Mouse (Mus musculus) layer of hippocampus, adult 2 months (tissue): ENCODE measurements at regions not wholly inside any gene's neighbourhood (a gene's known extent, or its start where the extent isn't known, plus 50 kb on each side); places are given as distances from the start of the nearest gene placed in this dataset.
"Not testable (repeated sequence)": the region's sequence is repeated elsewhere in the genome, so short reads cannot be mapped to it uniquely, and the experiment has no call there.

Experiments
- DNase-seq, 2 experiments: peaks; one replicate each; pipeline ENCODE4 v3.0.0; 2022; ENCODE audit warnings: low spot score in 2 of 2
- H3K27ac ChIP-seq: fragments of 200-600 bp; 2 replicates; pipeline ENCODE4 v1.8.1; 2022
- H3K4me3 ChIP-seq: fragments of 200-600 bp; 2 replicates; pipeline ENCODE4 v1.8.1; 2022; ENCODE audit warnings: mild to moderate bottlenecking
- CTCF ChIP-seq: fragments of 200-600 bp; conservative IDR thresholded peaks from 2 replicates; pipeline ENCODE4 v1.8.1; 2022; ENCODE audit warnings: antibody characterized with exemption, mild to moderate bottlenecking, moderate library complexity

GRCm38 (mm10) chr12:113418731-113419402 lies 70.4 kb upstream of the Adam6b start:
- H3K4me3 ChIP-seq, result no peak overlapping the region
- TF ChIP-seq CTCF, result no peak
- DNase-seq, result no peak

GRCm38 (mm10) chr12:113420721-113421305 lies 68.5 kb upstream of the Adam6b start:
- DNase-seq, result no peak
- TF ChIP-seq CTCF, result no peak
- Histone ChIP-seq H3K27ac (no peak overlapping the region), H3K4me3 (no peak overlapping the region)

More at GRCm38 (mm10) chr12:113418731-113419402, 70.4 kb upstream of the Adam6b start:
- no peak overlapping the region for H3K27ac ChIP-seq

DNA sequence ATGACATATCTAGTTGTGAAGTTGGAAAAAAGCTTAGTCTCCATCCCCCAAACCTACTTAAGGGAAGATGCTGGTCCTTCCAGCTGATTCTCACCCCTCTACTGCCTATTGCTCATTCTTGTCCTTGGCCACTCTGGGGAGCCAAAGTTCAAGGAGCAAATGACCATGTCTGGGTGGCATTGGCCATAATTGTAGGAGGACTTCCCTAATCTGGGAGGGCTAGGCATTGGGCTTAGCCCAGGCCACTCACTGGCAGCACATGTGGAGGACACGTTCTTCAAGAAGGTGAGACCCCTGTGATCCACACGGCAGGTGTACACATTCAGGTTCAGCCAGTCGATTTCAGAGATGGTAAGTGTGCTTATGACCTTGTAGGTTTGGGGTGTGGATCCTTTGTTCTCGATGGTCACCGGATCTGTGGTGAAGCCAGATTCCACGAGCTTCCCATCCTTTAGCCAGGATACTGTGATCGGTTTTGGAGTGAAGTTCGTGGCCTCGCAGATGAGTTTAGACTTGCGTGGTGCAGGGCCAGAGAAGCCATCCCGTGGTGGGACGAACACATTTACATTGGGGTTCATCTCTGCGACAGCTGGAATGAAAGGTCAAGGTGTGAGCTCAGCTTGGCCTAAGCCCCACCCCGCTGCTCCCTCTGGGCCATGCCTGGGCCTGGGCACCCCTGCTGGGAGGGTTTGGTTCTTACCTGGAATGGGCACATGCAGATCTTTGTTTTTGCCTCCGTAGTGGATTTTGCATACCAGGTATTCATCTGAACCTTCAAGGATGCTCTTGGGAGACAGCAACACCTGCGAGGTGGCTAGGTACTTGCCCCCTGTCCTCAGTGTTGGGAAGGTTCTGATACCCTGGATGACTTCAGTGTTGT lies 67.4 kb upstream of the Adam6b start:
- DNase-seq, result no peak
- Histone ChIP-seq H3K4me3 (no peak overlapping the region), H3K27ac (no peak overlapping the region)
- TF ChIP-seq CTCF, result no peak

GRCm38 (mm10) chr12:113422736-113423254 lies 66.5 kb upstream of the Adam6b start:
- DNase-seq, result no peak
- Histone ChIP-seq H3K4me3 (no peak overlapping the region), H3K27ac (no peak overlapping the region)
- TF ChIP-seq CTCF, result no peak

GRCm38 (mm10) chr12:113423736-113424597 lies 65.3 kb upstream of the Adam6b start:
- TF ChIP-seq CTCF, result no peak
- no peak overlapping the region for H3K27ac ChIP-seq
- H3K4me3 ChIP-seq, result no peak overlapping the region
- no peak for DNase-seq

GRCm38 (mm10) chr12:113424598-113425208 lies 64.6 kb upstream of the Adam6b start:
- H3K4me3 ChIP-seq, DNase-seq, H3K27ac ChIP-seq: not testable (repeated sequence)

- no peak for TF ChIP-seq CTCF
- no peak for DNase-seq
- Histone ChIP-seq H3K27ac (no peak overlapping the region), H3K4me3 (no peak overlapping the region)
These were observed 63.9 kb upstream of the Adam6b start for GRCm38 (mm10) chr12:113425209-113426070.

DNA sequence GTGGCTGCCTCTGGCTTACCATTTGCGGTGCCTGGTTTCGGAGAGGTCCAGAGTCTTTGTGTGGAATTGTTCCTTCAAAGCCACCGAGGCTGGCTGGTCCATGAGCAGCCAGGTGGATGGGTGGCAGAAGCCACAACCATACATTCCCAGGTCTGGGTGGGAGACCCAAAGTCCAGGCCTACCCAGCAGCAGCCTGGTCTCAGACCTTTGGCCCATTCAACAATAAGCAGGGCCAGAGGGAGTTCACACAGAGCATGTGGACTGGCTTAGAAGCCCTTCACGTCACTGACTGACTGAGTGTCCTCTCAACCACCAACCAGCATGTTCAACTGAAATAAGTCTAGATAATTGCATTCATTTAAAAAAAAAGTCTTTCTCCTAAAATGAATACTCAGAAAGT lies 62.7 kb upstream of the Adam6b start:
- no peak overlapping the region for H3K27ac ChIP-seq
- no peak for DNase-seq
- no peak for TF ChIP-seq CTCF

GRCm38 (mm10) chr12:113427339-113427738 lies 62.0 kb upstream of the Adam6b start:
- Histone ChIP-seq H3K27ac (no peak overlapping the region), H3K4me3 (no peak overlapping the region)
- no peak for TF ChIP-seq CTCF
- no peak for DNase-seq

More for the DNA sequence above, 62.7 kb upstream of the Adam6b start:
- no peak overlapping the region for H3K4me3 ChIP-seq

DNA sequence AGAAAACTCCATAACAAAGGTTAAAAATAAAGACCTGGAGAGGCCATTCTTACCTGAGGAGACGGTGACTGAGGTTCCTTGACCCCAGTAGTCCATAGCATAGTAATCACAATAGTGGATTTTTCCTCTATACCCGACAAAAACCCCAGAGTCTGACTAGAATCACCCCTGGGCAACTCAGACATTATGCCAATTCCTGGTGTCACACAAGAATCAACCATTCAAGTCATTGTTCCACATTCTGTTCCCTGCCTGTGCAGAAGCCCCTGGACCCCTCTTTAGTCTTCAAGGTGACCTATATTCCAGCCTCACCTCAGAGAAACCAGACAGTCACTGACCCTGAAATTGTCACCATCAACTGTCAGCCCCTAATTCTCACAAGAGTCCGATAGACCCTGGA lies 60.9 kb upstream of the Adam6b start:
- DNase-seq, result no peak
- no peak for TF ChIP-seq CTCF
- Histone ChIP-seq H3K4me3 (no peak overlapping the region), H3K27ac (no peak overlapping the region)

DNA sequence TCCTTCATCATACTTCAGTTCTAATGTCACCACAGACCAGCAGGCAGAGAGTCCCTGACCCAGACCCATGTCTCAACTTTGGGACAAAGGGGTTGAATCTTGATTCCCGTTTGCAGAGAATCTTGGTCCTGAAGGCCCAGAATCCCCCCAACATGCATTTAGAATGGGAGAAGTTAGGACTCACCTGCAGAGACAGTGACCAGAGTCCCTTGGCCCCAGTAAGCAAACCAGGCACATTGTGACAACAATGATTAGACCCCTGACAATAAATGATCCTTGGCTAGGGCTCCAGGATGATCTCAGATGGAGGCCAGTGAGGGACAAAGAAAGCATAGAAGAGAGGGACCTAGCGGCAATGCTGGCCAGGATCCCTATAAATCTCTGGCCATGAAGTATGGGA lies 60.4 kb upstream of the Adam6b start:
- no peak for TF ChIP-seq CTCF
- no peak for DNase-seq
- Histone ChIP-seq H3K27ac (no peak overlapping the region), H3K4me3 (no peak overlapping the region)
